14 mouse cellular contexts compared by ENCODE assay signal in the genomic region with DNA sequence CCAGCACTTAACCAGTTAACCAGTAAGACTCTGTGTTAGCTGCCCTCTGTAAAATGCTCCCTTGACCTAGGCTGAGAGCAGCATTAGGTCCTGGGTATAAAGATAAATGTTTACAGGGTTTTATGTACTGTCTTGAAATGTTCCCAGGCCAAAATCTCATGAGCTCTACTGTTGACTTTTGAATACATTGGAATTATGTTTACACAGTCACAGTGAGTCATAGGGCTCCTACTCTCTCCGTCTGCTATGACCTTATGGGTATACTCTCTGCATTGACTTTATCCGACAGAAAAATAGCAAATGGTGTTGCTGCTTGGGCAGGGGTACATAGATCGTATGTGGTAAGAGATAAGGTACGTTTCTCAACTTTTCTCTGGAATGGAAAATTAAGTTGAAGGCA.
"Had no signal": no experiment of that assay in that cellular context is flagged by ENCODE, and none has a peak within 500 bp of the region (broad histone marks: within the 10 kb centered on the region; RNA-seq: fewer than 3 reads in every experiment).

No protein-coding gene starts in this region.

- H3K9ac ChIP-seq: liver, embryonic 14.5 days; lung, embryonic 14.5 days; midbrain, embryonic 13.5 days; midbrain, embryonic 15.5 days; neural tube, embryonic 12.5 days had no signal

- H3K27ac ChIP-seq: liver, embryonic 14.5 days; midbrain, embryonic 13.5 days; midbrain, embryonic 15.5 days; neural tube, embryonic 12.5 days had no signal

- H3K4me1 ChIP-seq: megakaryocyte, embryonic 14.5 days; midbrain, embryonic 13.5 days; midbrain, embryonic 15.5 days; neural tube, embryonic 12.5 days had no signal

- H3K36me3 ChIP-seq: midbrain, embryonic 13.5 days; midbrain, embryonic 15.5 days; neural tube, embryonic 12.5 days had no signal

- H3K27me3 ChIP-seq: megakaryocyte, embryonic 14.5 days; midbrain, embryonic 13.5 days; midbrain, embryonic 15.5 days; neural tube, embryonic 12.5 days had no signal

- H3K9me3 ChIP-seq: megakaryocyte, embryonic 14.5 days; midbrain, embryonic 13.5 days; midbrain, embryonic 15.5 days; neural tube, embryonic 12.5 days had no signal

- H3K4me3 ChIP-seq: megakaryocyte, embryonic 14.5 days; midbrain, embryonic 13.5 days; midbrain, embryonic 15.5 days; neural tube, embryonic 12.5 days had no signal

- DNase-seq: lung, adult 18-20 months; lung, embryonic 14.5 days; lung, postnatal 14 days; lung, postnatal 4 days; right cerebral cortex, postnatal 14 days; thymus, adult 2 months; thymus, postnatal 25 days; thymus, postnatal 4 days had no signal

- H3K4me2 ChIP-seq: lung, embryonic 14.5 days; midbrain, embryonic 11.5 days; midbrain, embryonic 13.5 days; midbrain, embryonic 15.5 days; neural tube, embryonic 12.5 days had no signal

- ATAC-seq: midbrain, embryonic 13.5 days; midbrain, embryonic 15.5 days had no signal
